Mouse (Mus musculus): ENCODE data around the gene Tmf1.
A peak's percentile ranks its signal among the peaks of the same experiment; 100 is the strongest.

GRCm38 (mm10) chr6:97104264-97104852, 74.6 kb downstream of the Tmf1 start:
- no peak for TF ChIP-seq EP300 (IDR thresholded peaks at IDR 0.05; ENCODE audit: low read depth)
- peak; percentile 41 for TF ChIP-seq CTCF (IDR thresholded peaks at IDR 0.05; ENCODE audit: low read depth)
